Mouse (Mus musculus) neural tube, embryonic 14.5 days (tissue): ENCODE results near the gene Akt1. TPM values are rescaled to one million over a fixed set of nuclear protein-coding genes. Genes with fewer than 3 reads are reported as not detected.

ENCODE experiments used
- ATAC-seq: fragments of 200-750 bp; cut with Nextera tagmentation; 2 replicates; pipeline ENCODE4 v1.8.0; 2017; ENCODE audit warnings: low read depth, mild to moderate bottlenecking, moderate TSS enrichment, moderate library complexity
- H3K27ac ChIP-seq: fragments of 300-500 bp; sonication (generic); 2 replicates; pipeline ENCODE4 v1.5.1; 2014; ENCODE audit warnings: low read depth, mild to moderate bottlenecking, control low read depth, low read length, moderate library complexity, mixed read lengths
- H3K27me3 ChIP-seq: fragments of 300-500 bp; sonication (generic); 2 replicates; pipeline ENCODE4 v1.6.1; 2014; ENCODE audit warnings: low read length; ENCODE audit not compliant: control insufficient read depth, insufficient read depth
- H3K36me3 ChIP-seq: fragments of 300-500 bp; sonication (generic); 2 replicates; pipeline ENCODE4 v1.6.1; 2014; ENCODE audit warnings: low read length, mixed read lengths; ENCODE audit not compliant: control insufficient read depth, insufficient read depth
- H3K4me1 ChIP-seq: fragments of 300-500 bp; sonication (generic); 2 replicates; pipeline ENCODE4 v1.6.1; 2014; ENCODE audit warnings: low read length; ENCODE audit not compliant: control insufficient read depth, insufficient read depth
- H3K4me2 ChIP-seq: fragments of 300-500 bp; sonication (generic); 2 replicates; pipeline ENCODE4 v1.6.1; 2014; ENCODE audit warnings: mild to moderate bottlenecking, low read depth, low read length, control low read depth
- H3K4me3 ChIP-seq: fragments of 300-500 bp; sonication (generic); 2 replicates; pipeline ENCODE4 v1.5.1; 2014; ENCODE audit warnings: low read depth, low read length, control low read depth, mixed read lengths
- H3K9ac ChIP-seq: fragments of 300-500 bp; sonication (generic); replicated peaks from 2 replicates; pipeline ENCODE4 v1.6.1; 2014; ENCODE audit warnings: low read depth, mild to moderate bottlenecking, control low read depth, low read length, mixed read lengths
- H3K9me3 ChIP-seq: fragments of 300-500 bp; sonication (generic); 2 replicates; pipeline ENCODE4 v1.6.1; 2016; ENCODE audit warnings: low read length; ENCODE audit not compliant: control insufficient read depth
- WGBS: fragments of 180-500 bp; shearing (Covaris S2); extraction: QIAGEN DNeasy Blood & Tissue Kit; methylation state at CpG from one replicate; pipeline ENCODE4 v1.1.7; 2014; 5-methylcytosine and 5-hydroxymethylcytosine counted together
- polyA plus RNA-seq: library from polyadenylated mRNA; unstranded; fragments of >200 nt; fragmentation: Nextera tagmentation; extraction: Ambion mirVana; gene quantifications from 2 replicates; pipeline ENCODE4 v1.2.1, GENCODE M21; 2014

Akt1 gene
- polyA plus RNA-seq, 1 experiment from 2014 or later: 57.9 TPM

DNA sequence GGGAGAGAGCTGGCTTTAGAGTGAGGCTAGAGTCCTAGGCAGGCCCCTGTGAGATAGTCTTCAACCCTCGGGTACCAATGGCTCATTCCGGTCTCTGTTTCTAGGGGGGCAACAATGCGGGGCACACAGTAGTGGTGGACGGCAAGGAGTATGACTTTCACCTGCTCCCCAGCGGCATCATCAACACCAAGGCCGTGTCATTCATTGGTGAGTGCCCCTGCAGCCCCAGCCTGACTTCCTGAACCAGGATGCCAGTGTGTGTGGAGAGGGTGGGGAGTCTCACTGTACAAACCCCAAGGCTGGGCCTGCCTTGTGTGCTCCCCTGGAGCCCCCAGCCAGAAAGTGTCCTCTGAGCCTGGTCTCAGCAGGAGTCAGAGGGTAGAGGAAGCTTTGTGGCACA, 46.5 kb downstream of the Akt1 start:
- H3K9me3 ChIP-seq: no peaks in the 10 kb centered on the region
- H3K4me3 ChIP-seq: no peak overlapping the region
- 88% methylated on average over 6 of the region's 6 CpGs for whole genome bisulfite sequencing
- H3K9ac ChIP-seq: no peak overlapping the region
- H3K4me2 ChIP-seq: no peak overlapping the region
- no peak for ATAC-seq
- no peaks in the 10 kb centered on the region for H3K36me3 ChIP-seq
- no peak overlapping the region for H3K27ac ChIP-seq
- no peaks in the 10 kb centered on the region for H3K27me3 ChIP-seq
- H3K4me1 ChIP-seq: no peaks in the 10 kb centered on the region; the same call in 1 of the 2 replicates

DNA sequence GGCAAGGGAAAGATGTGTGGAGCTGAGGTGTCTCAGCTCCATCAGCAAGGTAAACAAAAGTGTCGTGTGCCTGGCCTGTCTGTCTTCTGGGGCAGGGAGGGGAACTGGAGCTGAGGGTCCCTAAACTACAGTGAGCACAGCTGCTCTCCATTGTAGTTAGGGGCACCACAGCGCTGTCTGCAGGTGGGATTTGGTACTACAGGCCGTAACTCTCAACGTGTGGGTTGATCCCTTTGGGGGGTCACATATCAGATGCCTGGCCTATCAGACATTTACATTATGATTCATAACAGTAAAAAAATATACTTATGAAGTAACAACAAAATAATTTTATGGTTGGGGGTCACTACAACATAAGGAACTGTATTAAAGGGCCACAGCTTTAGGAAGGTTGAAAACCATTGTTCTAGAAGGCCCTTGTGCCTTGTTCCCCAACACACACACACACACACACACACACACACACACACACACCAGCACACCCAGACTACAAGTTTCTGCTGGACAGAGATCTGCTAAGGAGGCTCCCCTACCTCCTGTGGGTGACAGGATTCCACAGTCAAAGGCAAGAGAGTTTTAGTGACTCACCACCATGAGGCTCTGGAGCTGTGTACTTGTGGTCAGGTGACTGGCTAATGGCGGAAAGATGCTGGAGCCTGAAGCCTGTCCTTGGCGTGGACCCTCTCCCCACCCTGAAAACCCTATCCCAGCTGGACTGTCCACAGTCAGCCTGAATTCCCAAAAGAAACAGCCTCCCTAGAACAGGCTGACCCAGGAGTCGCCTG, 47.4 kb downstream of the Akt1 start:
- Histone ChIP-seq H3K27me3 (no peaks in the 10 kb centered on the region), H3K9me3 (no peaks in the 10 kb centered on the region), H3K36me3 (no peaks in the 10 kb centered on the region), H3K9ac (no peak overlapping the region), H3K4me2 (no peak overlapping the region), H3K4me3 (no peak overlapping the region), H3K27ac (no peak overlapping the region), H3K4me1 (no peaks in the 10 kb centered on the region; the same call in 1 of the 2 replicates)
- ATAC-seq: no peak
- 65% methylated on average over 7 of the region's 7 CpGs for WGBS

DNA sequence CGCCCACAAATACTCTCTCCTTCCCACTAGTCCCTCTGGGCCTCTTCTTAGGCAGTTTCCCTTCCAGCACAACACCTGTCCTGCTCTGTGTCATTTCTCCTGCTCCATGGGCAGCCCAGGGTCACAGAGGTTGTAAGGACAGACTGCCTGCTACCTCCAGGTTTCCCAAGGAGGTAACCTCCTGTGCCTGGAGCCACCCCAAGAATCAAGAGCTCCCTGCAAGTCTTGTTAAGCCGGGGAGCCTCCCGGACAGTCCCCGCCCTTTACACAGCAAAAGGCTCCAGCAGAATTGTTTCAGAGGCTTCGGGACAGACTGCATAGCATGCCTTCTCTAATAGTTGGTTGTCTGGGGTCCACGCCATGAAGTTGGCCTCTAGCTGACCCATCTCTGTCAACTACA, 48.2 kb downstream of the Akt1 start:
- WGBS: 78% methylated on average over 6 of the region's 6 CpGs
- no peaks in the 10 kb centered on the region for H3K9me3 ChIP-seq
- H3K36me3 ChIP-seq: no peaks in the 10 kb centered on the region
- no peak overlapping the region for H3K9ac ChIP-seq
- H3K27me3 ChIP-seq: no peaks in the 10 kb centered on the region
- no peak overlapping the region for H3K4me3 ChIP-seq
- H3K4me1 ChIP-seq: no peaks in the 10 kb centered on the region; the same call in 1 of the 2 replicates
- ATAC-seq: no peak
- no peak overlapping the region for H3K27ac ChIP-seq
- H3K4me2 ChIP-seq: no peak overlapping the region

DNA sequence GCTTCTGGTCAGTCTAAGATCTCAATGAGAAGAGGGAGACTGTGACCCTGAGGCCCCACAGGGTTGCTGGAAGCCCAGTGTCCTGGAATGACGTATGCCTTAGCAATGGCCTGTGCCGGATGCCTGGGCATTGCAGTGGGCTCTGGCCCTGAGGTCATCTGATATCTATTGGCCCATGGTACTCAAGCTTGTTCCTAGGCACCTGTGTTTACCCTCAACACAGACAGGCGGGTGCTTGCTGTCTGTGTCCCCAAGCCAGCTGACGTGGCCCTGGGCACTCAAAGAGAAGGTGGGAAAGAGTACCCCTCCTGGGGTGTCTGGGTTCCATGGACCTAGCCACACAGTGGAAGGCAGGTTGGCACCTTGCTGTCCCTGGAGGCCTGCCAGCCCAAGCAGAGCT, 49.0 kb downstream of the Akt1 start:
- no peak for ATAC-seq
- 86% methylated on average over 4 of the region's 4 CpGs for WGBS

DNA sequence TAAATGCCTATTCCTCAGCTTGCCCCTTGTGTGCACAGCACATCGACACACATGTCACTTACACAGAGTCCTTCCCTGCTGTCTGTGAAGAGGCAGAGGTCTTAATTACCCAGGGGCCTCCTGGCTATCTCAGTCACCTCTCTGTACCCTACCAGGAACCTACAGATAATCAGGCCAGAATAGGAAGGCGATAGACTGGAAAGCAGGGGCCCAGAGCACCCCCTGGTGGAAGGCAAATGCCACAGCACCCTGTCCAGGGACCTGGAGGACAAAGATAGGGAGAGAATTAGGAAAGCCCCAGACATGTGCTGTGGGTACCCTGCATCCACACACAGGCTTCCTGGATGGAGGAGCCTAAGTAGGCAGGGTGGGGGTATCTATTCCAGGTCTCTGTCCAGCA, 50.9 kb downstream of the Akt1 start:
- Histone ChIP-seq H3K27me3 (peaks cover 6% of the 10 kb centered on the region; the same call in 1 of the 2 replicates), H3K36me3 (no peaks in the 10 kb centered on the region), H3K4me1 (no peaks in the 10 kb centered on the region), H3K4me3 (no peak overlapping the region), H3K9ac (no peak overlapping the region), H3K4me2 (no peak overlapping the region), H3K27ac (no peak overlapping the region), H3K9me3 (no peaks in the 10 kb centered on the region)
- WGBS: 12% methylated on average over 2 of the region's 2 CpGs
- ATAC-seq: no peak

More for the DNA sequence above, 49.0 kb downstream of the Akt1 start:
- no peak overlapping the region for H3K27ac ChIP-seq
- H3K27me3 ChIP-seq: peaks cover 2% of the 10 kb centered on the region; the same call in 1 of the 2 replicates
- no peaks in the 10 kb centered on the region; the same call in 1 of the 2 replicates for H3K4me1 ChIP-seq
- H3K4me2 ChIP-seq: no peak overlapping the region
- no peak overlapping the region for H3K4me3 ChIP-seq
- no peaks in the 10 kb centered on the region for H3K36me3 ChIP-seq
- no peaks in the 10 kb centered on the region for H3K9me3 ChIP-seq
- H3K9ac ChIP-seq: no peak overlapping the region

DNA sequence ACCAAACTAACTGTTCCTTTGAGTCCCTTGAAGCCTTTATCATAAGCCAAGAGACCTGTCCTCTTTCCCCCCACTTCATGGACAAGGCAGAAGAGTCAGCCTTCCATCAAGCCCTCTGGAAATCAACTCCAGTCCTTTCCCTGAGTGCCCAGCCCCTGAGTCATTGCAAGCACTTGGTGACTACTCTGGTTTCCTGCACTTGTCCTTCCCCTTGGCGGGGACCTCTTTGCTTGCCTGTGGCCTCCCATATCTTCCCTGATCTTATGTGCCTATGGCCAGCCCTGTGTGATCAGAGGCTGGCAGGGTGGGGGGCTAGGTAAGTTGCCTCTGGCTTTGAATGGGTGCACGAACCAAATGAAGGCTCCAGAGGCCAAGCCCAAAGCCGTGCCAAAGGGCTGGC, 52.8 kb downstream of the Akt1 start:
- no peaks in the 10 kb centered on the region for H3K36me3 ChIP-seq
- H3K9ac ChIP-seq: no peak overlapping the region
- ATAC-seq: no peak
- no peak overlapping the region for H3K4me3 ChIP-seq
- 83% methylated on average over 3 of the region's 3 CpGs for WGBS
- no peaks in the 10 kb centered on the region for H3K4me1 ChIP-seq
- peaks cover 8% of the 10 kb centered on the region; the same call in 1 of the 2 replicates for H3K27me3 ChIP-seq
- no peak overlapping the region for H3K27ac ChIP-seq
- no peak overlapping the region for H3K4me2 ChIP-seq
- H3K9me3 ChIP-seq: no peaks in the 10 kb centered on the region

DNA sequence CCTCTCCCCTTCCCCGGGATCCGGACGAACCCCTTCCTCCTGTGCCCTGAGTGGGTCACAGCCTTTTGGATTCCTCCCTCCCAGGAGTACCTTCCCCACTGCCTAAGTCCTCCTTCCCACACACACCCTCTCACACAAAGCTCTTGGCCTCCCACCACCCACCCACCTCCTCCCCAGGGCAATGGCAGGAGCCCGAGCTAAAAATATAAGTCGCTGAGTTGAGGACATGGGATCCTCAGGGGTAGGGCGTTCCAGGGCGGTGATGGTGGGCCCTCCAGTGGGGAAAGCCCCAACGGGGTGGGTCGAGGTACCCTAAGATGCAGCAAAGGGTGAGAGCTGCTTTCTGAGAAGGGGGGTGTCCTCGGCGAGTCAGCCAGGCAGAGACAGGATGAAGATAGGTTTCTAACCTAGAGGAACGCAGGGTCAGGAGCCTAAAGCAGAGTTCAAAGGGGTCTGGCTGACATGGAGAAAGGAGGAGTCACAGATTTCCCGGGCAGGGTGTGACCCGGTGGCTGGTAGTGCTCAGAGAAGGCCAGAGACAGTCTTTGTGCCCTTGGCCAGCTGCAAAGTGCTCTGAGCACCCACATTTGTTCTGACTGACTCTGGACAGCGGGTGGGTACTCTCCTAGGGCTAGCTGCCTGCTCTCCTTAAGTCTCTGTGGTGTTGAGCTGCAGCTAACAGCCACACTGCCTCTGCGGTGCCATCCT, 54.2 kb downstream of the Akt1 start:
- Histone ChIP-seq H3K9ac (peak overlapping the region; percentile 63), H3K4me2 (peak overlapping the region; percentile 97), H3K9me3 (no peaks in the 10 kb centered on the region), H3K27me3 (peaks cover 8% of the 10 kb centered on the region; the same call in 1 of the 2 replicates), H3K4me1 (no peaks in the 10 kb centered on the region), H3K27ac (no peak overlapping the region), H3K4me3 (peak overlapping the region; percentile 41), H3K36me3 (no peaks in the 10 kb centered on the region)
- ATAC-seq: no peak
- WGBS: 13% methylated on average over 16 of the region's 16 CpGs

DNA sequence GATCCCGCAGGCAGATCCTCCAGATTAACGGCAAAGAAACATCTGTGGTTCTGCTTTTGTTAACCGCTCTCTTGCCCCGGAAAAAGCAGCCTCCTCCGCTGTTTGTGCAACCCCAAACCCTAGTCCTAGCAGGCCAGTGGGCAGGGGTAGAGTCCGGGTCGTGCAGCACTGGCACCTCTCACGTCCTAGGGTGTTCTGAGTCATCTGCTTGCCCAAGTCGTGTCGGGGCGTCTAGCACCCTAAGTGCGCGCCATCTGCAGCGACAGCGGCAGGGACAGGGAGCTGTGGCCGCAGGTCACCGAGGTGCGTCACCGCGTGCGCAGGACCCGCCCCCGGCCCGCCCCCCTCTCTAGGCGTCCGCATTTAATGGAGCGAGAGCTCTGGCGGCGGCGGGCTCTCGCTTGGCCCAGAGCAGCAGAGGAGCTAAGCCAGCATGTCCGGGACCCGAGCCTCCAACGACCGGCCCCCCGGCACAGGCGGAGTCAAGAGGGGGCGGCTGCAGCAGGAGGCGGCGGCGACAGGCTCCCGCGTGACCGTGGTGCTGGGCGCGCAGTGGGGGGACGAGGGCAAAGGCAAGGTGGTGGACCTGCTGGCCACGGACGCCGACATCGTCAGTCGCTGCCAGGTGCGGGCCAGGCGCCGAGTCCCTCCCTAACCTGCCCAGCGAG, 54.9 kb downstream of the Akt1 start, which contains the start of gene Adssl1:
Adssl1 (plus strand) TSS at position 360 of the 668 bp plus-strand sequence.
- WGBS: under 1% methylated on average over 45 of the region's 56 CpGs
- no peak within 1 kb of the TSS for H3K27ac ChIP-seq

More for the DNA sequence above, 54.9 kb downstream of the Akt1 start, which contains the start of gene Adssl1:
- Histone ChIP-seq H3K36me3 (no peaks in the 10 kb centered on the region), H3K27me3 (peaks cover 8% of the 10 kb centered on the region; the same call in 1 of the 2 replicates), H3K4me3 (peak within 1 kb of the TSS; percentile 41), H3K9me3 (no peaks in the 10 kb centered on the region), H3K4me2 (peak within 1 kb of the TSS; percentile 97), H3K4me1 (no peaks in the 10 kb centered on the region), H3K9ac (peak within 1 kb of the TSS; percentile 63)
- ATAC-seq: peak; percentile 69
